Mouse (Mus musculus) neural tube, embryonic 13.5 days (tissue): ENCODE data around the gene Nrg4. TPM values are rescaled to one million over a fixed set of nuclear protein-coding genes. Genes with fewer than 3 reads are reported as not detected.

Experiments
- ATAC-seq: fragments of 200-750 bp; cut with Nextera tagmentation; 2 replicates; pipeline ENCODE4 v1.8.0; 2017; ENCODE audit warnings: low read depth, mild to moderate bottlenecking, moderate TSS enrichment, moderate library complexity
- H3K27ac ChIP-seq: fragments of 300-500 bp; sonication (generic); replicated peaks from 2 replicates; pipeline ENCODE4 v1.5.1; 2015; ENCODE audit warnings: moderate library complexity, mild to moderate bottlenecking, inconsistent platforms
- H3K27me3 ChIP-seq: fragments of 300-500 bp; sonication (generic); 2 replicates; pipeline ENCODE4 v1.6.1; 2015; ENCODE audit warnings: mild to moderate bottlenecking, inconsistent platforms
- H3K36me3 ChIP-seq: fragments of 300-500 bp; sonication (generic); 2 replicates; pipeline ENCODE4 v1.6.1; 2015; ENCODE audit warnings: mild to moderate bottlenecking, inconsistent platforms
- H3K4me1 ChIP-seq: fragments of 300-500 bp; sonication (generic); replicated peaks from 2 replicates; pipeline ENCODE4 v1.6.1; 2015; ENCODE audit warnings: inconsistent platforms
- H3K4me2 ChIP-seq: fragments of 300-500 bp; sonication (generic); 2 replicates; pipeline ENCODE4 v1.6.1; 2015; ENCODE audit warnings: inconsistent platforms, mild to moderate bottlenecking, moderate library complexity
- H3K4me3 ChIP-seq: fragments of 300-500 bp; sonication (generic); 2 replicates; pipeline ENCODE4 v1.5.1; 2015; ENCODE audit warnings: mild to moderate bottlenecking, inconsistent platforms
- H3K9ac ChIP-seq: fragments of 300-500 bp; sonication (generic); 2 replicates; pipeline ENCODE4 v1.6.1; 2015; ENCODE audit warnings: moderate library complexity, mild to moderate bottlenecking, inconsistent platforms
- H3K9me3 ChIP-seq: fragments of 300-500 bp; sonication (generic); 2 replicates; pipeline ENCODE4 v1.6.1; 2016; ENCODE audit warnings: inconsistent platforms
- WGBS: fragments of 180-500 bp; shearing (Covaris S2); methylation state at CpG from one replicate; pipeline ENCODE4 v1.1.7; 2015; 5-methylcytosine and 5-hydroxymethylcytosine counted together
- polyA plus RNA-seq: library from polyadenylated mRNA; unstranded; fragments of >200 nt; fragmentation: Nextera tagmentation; extraction: Ambion mirVana; gene quantifications from 2 replicates; pipeline ENCODE4 v1.2.1, GENCODE M21; 2015

Gene Nrg4
- polyA plus RNA-seq = 1.1 and 2.1 TPM in 2 replicates

DNA sequence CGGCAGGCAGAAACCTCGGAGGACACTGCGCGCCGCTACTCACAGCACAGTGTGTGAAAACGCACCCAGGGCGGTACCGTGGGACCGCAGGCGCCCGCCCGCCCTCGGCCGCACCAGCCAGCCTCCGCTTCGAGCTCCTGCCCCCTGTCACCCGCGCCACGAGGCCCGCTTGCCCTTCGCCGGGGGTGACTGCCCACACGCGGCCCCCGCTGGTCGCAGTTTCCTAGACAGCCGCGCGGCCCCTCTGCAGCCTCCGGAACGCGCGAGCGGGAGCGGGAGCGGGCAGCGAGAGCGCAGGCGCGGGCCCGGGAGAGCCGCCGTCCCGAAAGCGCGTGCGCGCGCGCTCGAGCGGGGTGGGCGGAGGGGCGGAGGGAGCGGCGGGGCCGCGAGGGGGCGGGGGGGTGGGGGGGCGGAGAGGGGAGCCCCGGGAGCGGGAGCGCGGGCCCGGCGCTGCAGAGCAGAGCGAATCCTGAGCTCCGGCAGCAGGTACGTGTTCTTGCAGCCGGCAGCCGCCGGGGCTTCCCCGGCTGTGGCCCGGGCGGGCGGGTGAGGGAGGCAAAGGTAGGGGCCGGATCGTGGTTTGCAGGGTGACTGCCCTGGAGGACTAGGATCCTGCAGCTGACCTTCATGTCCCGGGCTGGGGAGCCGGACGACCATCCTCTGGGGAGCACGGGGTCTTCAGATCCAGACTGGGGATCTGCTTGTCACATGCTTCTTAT, at the start of gene Nrg4, which contains the start of gene Tmem266:
Gene Nrg4 (minus strand): TSS at position 330 of the 719 bp plus-strand sequence.
Gene Tmem266 (plus strand): TSS at position 399 of the 719 bp plus-strand sequence.
- Histone ChIP-seq H3K4me2 (peak within 1 kb of the TSS; percentile 68), H3K27me3 (peaks cover 54% of the 10 kb centered on the region), H3K9ac (peak within 1 kb of the TSS; percentile 84), H3K4me3 (peak within 1 kb of the TSS; percentile 69), H3K27ac (peak within 1 kb of the TSS; percentile 76), H3K9me3 (no peaks in the 10 kb centered on the region), H3K4me1 (peaks cover 27% of the 10 kb centered on the region), H3K36me3 (no peaks in the 10 kb centered on the region)
- peak; percentile 92 for ATAC-seq
- WGBS = under 1% methylated on average over 62 of the region's 82 CpGs

DNA sequence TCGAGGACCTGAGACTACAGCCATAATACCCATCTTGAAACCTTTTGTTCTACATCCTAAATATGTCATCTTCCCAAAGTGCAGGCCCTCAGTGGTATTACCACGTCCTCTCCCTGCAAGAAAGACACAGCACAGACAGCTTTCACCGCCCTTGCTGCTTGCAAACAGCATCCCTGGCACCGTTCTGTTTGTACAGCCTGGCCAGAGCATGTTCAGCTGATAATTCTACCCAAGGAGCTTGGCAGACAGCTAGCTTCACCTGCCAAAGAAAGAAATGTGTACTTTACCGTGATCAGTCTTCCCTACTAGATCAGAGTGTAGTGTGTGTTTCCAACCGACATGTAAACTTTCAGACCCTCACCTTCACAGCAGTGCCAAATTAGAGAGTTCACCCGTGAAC, 45.3 kb upstream of the Nrg4 start:
- Histone ChIP-seq H3K4me2 (no peak overlapping the region), H3K4me1 (no peaks in the 10 kb centered on the region), H3K9me3 (0 out of 2 replicates have a peak, but pooled peaks cover 3% of the 10 kb centered on the region), H3K36me3 (no peaks in the 10 kb centered on the region), H3K4me3 (no peak overlapping the region), H3K27ac (no peak overlapping the region), H3K27me3 (no peaks in the 10 kb centered on the region), H3K9ac (no peak overlapping the region)
- 83% methylated on average over 7 of the region's 7 CpGs for whole genome bisulfite sequencing
- ATAC-seq = no peak

- Histone ChIP-seq H3K36me3 (no peaks in the 10 kb centered on the region), H3K4me2 (no peak overlapping the region), H3K27ac (no peak overlapping the region), H3K4me1 (no peaks in the 10 kb centered on the region), H3K9me3 (no peaks in the 10 kb centered on the region), H3K9ac (no peak overlapping the region), H3K27me3 (no peaks in the 10 kb centered on the region), H3K4me3 (no peak overlapping the region)
- whole genome bisulfite sequencing = 48% methylated on average over 3 of the region's 3 CpGs
- ATAC-seq = no peak
Measured at GRCm38 (mm10) chr9:55368011-55368410, 41.4 kb upstream of the Nrg4 start.

GRCm38 (mm10) chr9:55363707-55364106, 37.1 kb upstream of the Nrg4 start:
- H3K9me3 ChIP-seq = no peaks in the 10 kb centered on the region
- H3K4me2 ChIP-seq = no peak overlapping the region
- H3K36me3 ChIP-seq = no peaks in the 10 kb centered on the region
- H3K4me1 ChIP-seq = no peaks in the 10 kb centered on the region
- H3K27me3 ChIP-seq = no peaks in the 10 kb centered on the region
- ATAC-seq = no peak
- no peak overlapping the region for H3K4me3 ChIP-seq
- H3K27ac ChIP-seq = no peak overlapping the region
- H3K9ac ChIP-seq = no peak overlapping the region

GRCm38 (mm10) chr9:55361969-55362368, 35.3 kb upstream of the Nrg4 start:
- ATAC-seq = no peak
- no peaks in the 10 kb centered on the region for H3K36me3 ChIP-seq
- H3K4me1 ChIP-seq = no peaks in the 10 kb centered on the region
- H3K4me3 ChIP-seq = no peak overlapping the region
- H3K9me3 ChIP-seq = no peaks in the 10 kb centered on the region
- H3K27me3 ChIP-seq = peaks cover 8% of the 10 kb centered on the region; the same call in 1 of the 2 replicates
- 82% methylated on average over 5 of the region's 5 CpGs for WGBS
- no peak overlapping the region for H3K4me2 ChIP-seq
- H3K9ac ChIP-seq = no peak overlapping the region
- no peak overlapping the region for H3K27ac ChIP-seq

- 67% methylated on average over 7 of the region's 7 CpGs for WGBS
- no peak for ATAC-seq
- H3K9me3 ChIP-seq = no peaks in the 10 kb centered on the region
Measured at GRCm38 (mm10) chr9:55360861-55361260, 34.2 kb upstream of the Nrg4 start.

GRCm38 (mm10) chr9:55360372-55360771, 33.7 kb upstream of the Nrg4 start:
- ATAC-seq = no peak
- 86% methylated on average over 3 of the region's 3 CpGs for WGBS
- Histone ChIP-seq H3K4me1 (peaks cover under 1% of the 10 kb centered on the region; the same call in 1 of the 2 replicates), H3K4me3 (no peak overlapping the region), H3K4me2 (no peak overlapping the region), H3K9ac (no peak overlapping the region), H3K9me3 (no peaks in the 10 kb centered on the region), H3K27me3 (peaks cover 8% of the 10 kb centered on the region; the same call in 1 of the 2 replicates), H3K36me3 (no peaks in the 10 kb centered on the region), H3K27ac (no peak overlapping the region)

More at GRCm38 (mm10) chr9:55360861-55361260, 34.2 kb upstream of the Nrg4 start:
- no peak overlapping the region for H3K4me2 ChIP-seq
- H3K27me3 ChIP-seq = peaks cover 8% of the 10 kb centered on the region; the same call in 1 of the 2 replicates
- no peak overlapping the region for H3K4me3 ChIP-seq
- H3K27ac ChIP-seq = no peak overlapping the region
- H3K4me1 ChIP-seq = no peaks in the 10 kb centered on the region
- no peaks in the 10 kb centered on the region for H3K36me3 ChIP-seq
- no peak overlapping the region for H3K9ac ChIP-seq

- H3K9ac ChIP-seq = no peak overlapping the region
- ATAC-seq = no peak
- peaks cover 13% of the 10 kb centered on the region; the same call in 1 of the 2 replicates for H3K4me1 ChIP-seq
- WGBS = 86% methylated on average over 1 of the region's 1 CpGs
- H3K27me3 ChIP-seq = peaks cover 8% of the 10 kb centered on the region; the same call in 1 of the 2 replicates
- H3K4me3 ChIP-seq = no peak overlapping the region
- no peak overlapping the region for H3K27ac ChIP-seq
- H3K9me3 ChIP-seq = no peaks in the 10 kb centered on the region
- no peak overlapping the region for H3K4me2 ChIP-seq
- H3K36me3 ChIP-seq = no peaks in the 10 kb centered on the region
Measured at GRCm38 (mm10) chr9:55357164-55357563, 30.5 kb upstream of the Nrg4 start.

DNA sequence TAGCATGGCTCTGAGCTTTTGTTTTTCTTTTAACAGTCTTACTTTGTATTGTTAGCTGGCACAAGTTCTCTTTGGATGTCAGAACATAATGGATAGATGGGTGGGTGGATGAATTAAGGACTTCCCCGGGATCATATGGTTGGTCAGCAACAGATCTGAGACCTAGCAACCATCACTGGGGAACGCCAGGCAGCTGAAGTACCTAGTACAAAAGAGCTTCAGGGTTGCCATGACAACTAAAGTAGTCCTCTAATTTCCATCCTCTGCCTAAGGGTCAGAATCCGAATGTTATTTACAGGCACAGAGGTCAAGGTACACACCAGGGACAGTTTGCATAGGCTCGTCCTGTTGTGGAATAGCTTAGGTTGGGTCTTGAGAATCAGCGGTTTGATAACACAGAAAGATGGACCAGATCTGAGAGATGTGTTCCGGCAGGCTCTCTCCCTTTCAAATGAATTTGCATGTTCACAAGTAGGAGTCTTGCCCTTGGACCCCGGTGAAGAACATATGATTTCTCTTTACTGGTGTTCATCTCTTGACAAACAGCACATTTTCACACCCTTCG, 28.7 kb upstream of the Nrg4 start:
- ATAC-seq = peak; percentile 81
- H3K27me3 ChIP-seq = peaks cover 8% of the 10 kb centered on the region; the same call in 1 of the 2 replicates
- H3K27ac ChIP-seq = no peak overlapping the region
- H3K4me2 ChIP-seq = no peak overlapping the region
- H3K36me3 ChIP-seq = no peaks in the 10 kb centered on the region
- H3K4me1 ChIP-seq = peaks cover 13% of the 10 kb centered on the region; the same call in 1 of the 2 replicates
- no peaks in the 10 kb centered on the region for H3K9me3 ChIP-seq
- no peak overlapping the region for H3K4me3 ChIP-seq
- WGBS = 24% methylated on average over 8 of the region's 8 CpGs
- H3K9ac ChIP-seq = no peak overlapping the region

DNA sequence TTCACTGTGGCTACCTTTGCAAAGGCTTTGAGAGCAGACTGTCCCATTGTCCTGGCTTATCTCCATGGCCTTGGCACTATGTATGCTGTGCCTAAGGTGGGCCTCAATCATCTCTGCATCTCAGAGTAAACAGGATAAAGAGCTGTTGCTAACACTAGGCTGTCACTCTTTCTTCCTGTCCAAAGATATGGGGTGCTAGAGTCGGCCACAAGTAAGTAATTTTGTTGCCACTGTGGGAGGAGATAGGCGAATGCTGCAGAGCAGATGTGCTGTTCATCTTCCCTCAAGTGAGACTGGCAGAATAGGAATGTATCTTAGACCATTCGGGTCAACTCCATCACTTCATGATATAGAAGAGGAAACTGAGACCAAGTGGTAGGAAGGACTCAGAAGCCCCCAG, 28.0 kb upstream of the Nrg4 start:
- H3K4me3 ChIP-seq = no peak overlapping the region
- H3K9me3 ChIP-seq = no peaks in the 10 kb centered on the region
- H3K4me2 ChIP-seq = no peak overlapping the region
- no peak overlapping the region for H3K27ac ChIP-seq
- H3K27me3 ChIP-seq = peaks cover 8% of the 10 kb centered on the region; the same call in 1 of the 2 replicates
- WGBS = 47% methylated on average over 3 of the region's 3 CpGs
- no peak for ATAC-seq
- peaks cover 13% of the 10 kb centered on the region; the same call in 1 of the 2 replicates for H3K4me1 ChIP-seq
- no peak overlapping the region for H3K9ac ChIP-seq
- H3K36me3 ChIP-seq = no peaks in the 10 kb centered on the region

GRCm38 (mm10) chr9:55348664-55349063, 22.0 kb upstream of the Nrg4 start:
- no peaks in the 10 kb centered on the region for H3K9me3 ChIP-seq
- ATAC-seq = no peak
- 85% methylated on average over 3 of the region's 3 CpGs for WGBS
- H3K27me3 ChIP-seq = no peaks in the 10 kb centered on the region
- H3K4me1 ChIP-seq = no peaks in the 10 kb centered on the region
- H3K27ac ChIP-seq = no peak overlapping the region
- H3K9ac ChIP-seq = no peak overlapping the region
- no peaks in the 10 kb centered on the region for H3K36me3 ChIP-seq
- H3K4me3 ChIP-seq = no peak overlapping the region
- H3K4me2 ChIP-seq = no peak overlapping the region

DNA sequence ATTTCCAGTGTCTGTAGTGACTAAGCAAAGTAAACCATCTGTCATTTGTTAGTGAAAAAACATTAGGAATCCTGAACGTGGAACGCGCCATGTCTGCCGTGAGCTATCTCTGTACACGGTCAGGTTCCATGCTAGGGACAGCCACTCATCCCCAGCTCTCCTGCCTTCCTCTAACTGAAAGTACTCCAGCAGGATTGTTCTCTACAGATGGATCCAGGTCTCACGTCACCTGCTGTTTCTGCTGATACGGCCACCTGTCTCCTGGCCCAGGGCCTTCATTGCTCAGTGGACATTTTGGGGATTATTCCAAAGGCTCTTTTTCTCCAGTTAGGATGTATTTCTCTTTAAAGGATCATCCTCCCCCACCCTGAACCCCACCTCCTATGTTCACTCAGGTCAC, 18.7 kb upstream of the Nrg4 start:
- no peak for ATAC-seq
- no peak overlapping the region for H3K4me3 ChIP-seq
- no peaks in the 10 kb centered on the region for H3K36me3 ChIP-seq
- WGBS = 91% methylated on average over 7 of the region's 7 CpGs
- H3K9me3 ChIP-seq = no peaks in the 10 kb centered on the region
- no peak overlapping the region for H3K27ac ChIP-seq
- no peaks in the 10 kb centered on the region for H3K4me1 ChIP-seq
- H3K27me3 ChIP-seq = no peaks in the 10 kb centered on the region
- no peak overlapping the region for H3K9ac ChIP-seq
- no peak overlapping the region for H3K4me2 ChIP-seq
